Mouse (Mus musculus): ENCODE results near the gene Fbxl21. TPM values are rescaled to one million over a fixed set of nuclear protein-coding genes. Genes with fewer than 3 reads are reported as not detected.

Fbxl21 gene
- total RNA-seq, 1 experiment, result 0.58 TPM

DNA sequence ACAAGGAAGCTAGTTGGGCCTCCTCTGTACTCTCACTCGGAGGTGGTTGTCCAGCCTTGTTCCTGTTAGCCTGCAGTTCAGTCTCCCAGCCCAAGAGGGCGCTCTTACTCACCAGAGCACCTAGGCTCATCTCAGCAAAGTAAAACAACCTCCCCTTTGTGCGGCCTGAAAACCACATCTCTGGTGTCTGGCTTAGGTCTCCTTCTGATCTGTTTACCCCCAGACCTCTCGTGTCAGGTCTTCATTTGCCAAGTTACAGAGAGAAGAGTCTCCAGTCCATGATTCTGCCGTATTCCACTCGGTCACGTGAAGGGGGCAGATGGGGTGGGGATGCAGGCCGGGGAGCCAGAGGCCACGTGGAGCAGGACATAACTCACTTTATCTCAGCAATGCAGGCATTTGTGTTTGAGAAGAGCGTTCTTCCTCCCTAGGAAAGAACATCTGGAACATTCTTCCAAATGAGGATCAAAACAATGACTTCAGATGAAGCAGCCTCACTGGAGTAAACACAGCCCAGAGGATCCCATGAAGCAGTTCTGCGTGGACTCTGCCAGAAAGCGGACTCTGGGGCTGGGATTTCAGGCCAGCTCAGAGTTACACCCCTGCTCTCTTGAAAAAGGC is 53.5 kb downstream of the Fbxl21 start:
- H3K4me1 ChIP-seq (ENCODE audit: control insufficient read depth in 2 of 2, insufficient read depth in 2 of 2, low read length in 2 of 2, poor library complexity in 1 of 2), result no peaks in the 10 kb centered on the region; a peak in 1 of 4 replicates
- in situ Hi-C loops (cut with MboI; ENCODE audit: low sequenced_read_pairs in 2 of 2, unreplicated experiment in 2 of 2), result no loop called here
- no peaks in the 10 kb centered on the region for H3K9me3 ChIP-seq (ENCODE audit: control insufficient read depth, insufficient read depth, low read depth, low read length)
- peak; percentile 25; the same call in 1 of the 2 replicates for TF ChIP-seq ZC3H11A (IDR thresholded peaks at IDR 0.05; ENCODE audit: borderline replicate concordance, low read depth, low read length)
- TF ChIP-seq HCFC1 (IDR thresholded peaks at IDR 0.05; ENCODE audit: borderline replicate concordance, insufficient read depth, low read length), result no peak
- H3K4me3 ChIP-seq (ENCODE audit: insufficient read depth in 1 of 2, low read depth in 1 of 2, low read length in 2 of 2, poor library complexity in 1 of 2, severe bottlenecking in 1 of 2), result no peak overlapping the region
- H3K27ac ChIP-seq (ENCODE audit: insufficient read depth, low read depth, low read length, poor library complexity, severe bottlenecking), result no peak overlapping the region
- DNase-seq (ENCODE audit: low read depth, low spot score), result peak; percentile 72
- no peak overlapping the region for H3K9ac ChIP-seq (ENCODE audit: insufficient read depth, low read depth, low read length, poor library complexity, severe bottlenecking)
- H3K36me3 ChIP-seq (ENCODE audit: control insufficient read depth, insufficient read depth, low read length, poor library complexity, severe bottlenecking), result no peaks in the 10 kb centered on the region

DNA sequence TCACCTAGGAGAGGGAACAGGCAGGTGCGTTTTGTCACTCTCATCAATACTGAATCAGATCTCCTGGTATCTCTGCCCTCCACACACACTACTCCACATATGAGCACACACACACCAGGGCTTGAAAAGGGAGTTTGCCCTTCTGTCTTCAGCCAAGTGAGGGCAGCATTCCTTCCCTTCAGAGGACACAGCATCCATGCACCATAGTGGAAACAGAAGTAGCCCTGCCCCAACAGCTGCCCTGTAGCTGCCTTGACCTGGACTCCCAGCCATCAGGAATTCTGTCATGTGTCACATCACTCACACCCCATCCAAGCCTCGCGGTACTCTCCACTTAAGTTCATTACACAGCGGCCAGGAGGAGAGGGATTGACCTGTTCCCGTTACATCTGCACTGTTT is 55.8 kb downstream of the Fbxl21 start:
- Histone ChIP-seq H3K9ac (ENCODE audit: insufficient read depth, low read depth, low read length, poor library complexity, severe bottlenecking) (no peak overlapping the region), H3K27ac (ENCODE audit: insufficient read depth, low read depth, low read length, poor library complexity, severe bottlenecking) (no peak overlapping the region), H3K4me1 (ENCODE audit: control insufficient read depth in 2 of 2, insufficient read depth in 2 of 2, low read length in 2 of 2, poor library complexity in 1 of 2) (peaks cover 3 to 11% of the 10 kb centered on the region in 2 experiments; a peak in 2 of 4 replicates), H3K9me3 (ENCODE audit: control insufficient read depth, insufficient read depth, low read depth, low read length) (no peaks in the 10 kb centered on the region), H3K36me3 (ENCODE audit: control insufficient read depth, insufficient read depth, low read length, poor library complexity, severe bottlenecking) (no peaks in the 10 kb centered on the region), H3K4me3 (ENCODE audit: insufficient read depth in 1 of 2, low read depth in 1 of 2, low read length in 2 of 2, poor library complexity in 1 of 2, severe bottlenecking in 1 of 2) (no peak overlapping the region)
- TF ChIP-seq ZNF384 (IDR thresholded peaks at IDR 0.05; ENCODE audit: low read depth, low read length) (no peak), ZC3H11A (IDR thresholded peaks at IDR 0.05; ENCODE audit: borderline replicate concordance, low read depth, low read length) (no peak), HCFC1 (IDR thresholded peaks at IDR 0.05; ENCODE audit: borderline replicate concordance, insufficient read depth, low read length) (no peak), MAFK (IDR thresholded peaks at IDR 0.05; ENCODE audit: insufficient read depth, low read depth, low read length) (no peak), CHD2 (IDR thresholded peaks at IDR 0.05; ENCODE audit: low read depth, low read length) (no peak)
- in situ Hi-C loops (cut with MboI; ENCODE audit: low sequenced_read_pairs in 2 of 2, unreplicated experiment in 2 of 2), result no loop called here
- no peak for DNase-seq (ENCODE audit: low read depth, low spot score)

DNA sequence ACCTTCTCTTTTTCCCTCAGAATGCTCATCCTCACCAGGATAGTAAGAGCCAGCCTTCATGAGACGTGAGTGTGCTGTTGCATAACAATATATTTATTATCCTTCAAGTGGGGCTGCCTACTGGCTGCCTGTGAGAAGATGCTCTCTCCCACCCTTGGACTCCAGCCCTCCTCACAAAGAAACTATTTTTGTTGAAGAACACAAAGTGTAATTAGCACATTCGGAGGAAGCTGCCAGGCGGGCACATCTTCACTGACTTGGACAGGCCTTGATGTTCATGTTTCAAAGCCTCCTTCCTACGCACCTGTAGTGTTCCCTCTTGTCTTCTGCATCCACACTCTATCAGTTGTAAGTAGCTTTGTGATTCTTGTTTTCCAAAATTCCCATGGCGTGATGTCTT is 58.2 kb downstream of the Fbxl21 start:
- Histone ChIP-seq H3K4me1 (ENCODE audit: control insufficient read depth in 2 of 2, insufficient read depth in 2 of 2, low read length in 2 of 2, poor library complexity in 1 of 2) (peaks cover 6 to 18% of the 10 kb centered on the region in 2 experiments; a peak in 3 of 4 replicates), H3K27ac (ENCODE audit: insufficient read depth, low read depth, low read length, poor library complexity, severe bottlenecking) (no peak overlapping the region), H3K9ac (ENCODE audit: insufficient read depth, low read depth, low read length, poor library complexity, severe bottlenecking) (no peak overlapping the region), H3K4me3 (ENCODE audit: insufficient read depth in 1 of 2, low read depth in 1 of 2, low read length in 2 of 2, poor library complexity in 1 of 2, severe bottlenecking in 1 of 2) (no peak overlapping the region), H3K36me3 (ENCODE audit: control insufficient read depth, insufficient read depth, low read length, poor library complexity, severe bottlenecking) (no peaks in the 10 kb centered on the region), H3K9me3 (ENCODE audit: control insufficient read depth, insufficient read depth, low read depth, low read length) (no peaks in the 10 kb centered on the region)
- TF ChIP-seq ZC3H11A (IDR thresholded peaks at IDR 0.05; ENCODE audit: borderline replicate concordance, low read depth, low read length), result no peak
- no peak for TF ChIP-seq CHD2 (IDR thresholded peaks at IDR 0.05; ENCODE audit: low read depth, low read length)
- in situ Hi-C loops (cut with MboI; ENCODE audit: low sequenced_read_pairs in 2 of 2, unreplicated experiment in 2 of 2), result no loop called here
- DNase-seq (ENCODE audit: low read depth, low spot score), result no peak

DNA sequence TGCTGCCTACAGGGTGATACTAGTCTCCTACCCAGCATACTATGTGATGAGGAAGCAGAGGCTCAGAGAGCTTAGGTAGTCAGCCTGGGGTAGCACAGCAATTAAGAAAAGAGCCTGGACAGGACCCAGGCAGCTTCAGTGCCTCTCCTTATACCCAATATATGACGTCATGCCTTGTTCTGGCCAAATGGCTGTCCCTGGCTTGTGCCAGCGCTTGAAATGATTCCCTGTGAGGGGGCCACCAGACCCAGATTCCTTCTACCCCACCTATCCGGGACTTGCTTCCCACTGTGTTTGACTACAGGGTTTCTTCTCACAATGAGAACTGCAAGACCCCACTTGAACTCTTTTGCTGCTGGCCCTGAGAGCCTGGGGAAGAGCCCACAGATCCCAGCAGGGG is 59.2 kb downstream of the Fbxl21 start:
- Histone ChIP-seq H3K9me3 (ENCODE audit: control insufficient read depth, insufficient read depth, low read depth, low read length) (no peaks in the 10 kb centered on the region), H3K4me3 (ENCODE audit: insufficient read depth in 1 of 2, low read depth in 1 of 2, low read length in 2 of 2, poor library complexity in 1 of 2, severe bottlenecking in 1 of 2) (peak overlapping the region in 1 of 2 experiments; percentile 44; a peak in 1 of 4 replicates), H3K27ac (ENCODE audit: insufficient read depth, low read depth, low read length, poor library complexity, severe bottlenecking) (peak overlapping the region; percentile 51; the same call in 1 of the 2 replicates), H3K36me3 (ENCODE audit: control insufficient read depth, insufficient read depth, low read length, poor library complexity, severe bottlenecking) (no peaks in the 10 kb centered on the region), H3K9ac (ENCODE audit: insufficient read depth, low read depth, low read length, poor library complexity, severe bottlenecking) (no peak overlapping the region), H3K4me1 (ENCODE audit: control insufficient read depth in 2 of 2, insufficient read depth in 2 of 2, low read length in 2 of 2, poor library complexity in 1 of 2) (peaks cover 6 to 18% of the 10 kb centered on the region in 2 experiments; a peak in 3 of 4 replicates)
- in situ Hi-C loops (cut with MboI; ENCODE audit: low sequenced_read_pairs in 2 of 2, unreplicated experiment in 2 of 2), result no loop called here
- DNase-seq (ENCODE audit: low read depth, low spot score), result no peak
- TF ChIP-seq CHD2 (IDR thresholded peaks at IDR 0.05; ENCODE audit: low read depth, low read length), result no peak
- no peak for TF ChIP-seq MAFK (IDR thresholded peaks at IDR 0.05; ENCODE audit: insufficient read depth, low read depth, low read length)
- no peak for TF ChIP-seq ZC3H11A (IDR thresholded peaks at IDR 0.05; ENCODE audit: borderline replicate concordance, low read depth, low read length)
- no peak for TF ChIP-seq ZNF384 (IDR thresholded peaks at IDR 0.05; ENCODE audit: low read depth, low read length)
- TF ChIP-seq HCFC1 (IDR thresholded peaks at IDR 0.05; ENCODE audit: borderline replicate concordance, insufficient read depth, low read length), result no peak

DNA sequence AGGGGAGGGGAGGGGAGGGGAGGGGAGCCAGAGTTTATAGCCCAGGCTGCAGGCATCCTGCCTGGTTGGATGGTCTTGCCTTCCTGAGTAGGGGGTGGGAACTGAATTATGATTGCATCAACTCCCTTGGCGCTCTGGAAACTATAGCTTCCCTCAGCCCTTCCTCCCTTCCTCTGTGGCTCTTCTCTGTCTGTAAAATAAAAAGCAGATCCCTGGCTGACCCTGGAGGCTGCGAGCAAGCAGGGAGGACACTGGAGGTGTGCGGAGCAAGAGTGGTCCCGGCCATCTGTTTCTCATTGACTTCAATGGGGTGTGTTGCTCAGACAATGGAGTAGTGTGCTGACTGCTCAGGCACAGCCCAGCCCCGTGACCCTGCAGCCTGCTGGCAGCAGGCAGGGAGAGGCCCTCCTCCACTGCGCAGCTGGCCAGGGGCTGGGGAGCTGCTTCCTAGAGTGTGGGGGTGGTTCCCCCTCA is 59.7 kb downstream of the Fbxl21 start:
- peak overlapping the region; percentile 58; the same call in 1 of the 2 replicates for H3K9ac ChIP-seq (ENCODE audit: insufficient read depth, low read depth, low read length, poor library complexity, severe bottlenecking)

More for the DNA sequence above, 59.7 kb downstream of the Fbxl21 start:
- H3K27ac ChIP-seq (ENCODE audit: insufficient read depth, low read depth, low read length, poor library complexity, severe bottlenecking), result peak overlapping the region; percentile 94
- DNase-seq (ENCODE audit: low read depth, low spot score), result no peak
- H3K4me1 ChIP-seq (ENCODE audit: control insufficient read depth in 2 of 2, insufficient read depth in 2 of 2, low read length in 2 of 2, poor library complexity in 1 of 2), result peaks cover 6 to 18% of the 10 kb centered on the region in 2 experiments; a peak in 3 of 4 replicates
- TF ChIP-seq MAFK (IDR thresholded peaks at IDR 0.05; ENCODE audit: insufficient read depth, low read depth, low read length) (no peak), CHD2 (IDR thresholded peaks at IDR 0.05; ENCODE audit: low read depth, low read length) (no peak), HCFC1 (IDR thresholded peaks at IDR 0.05; ENCODE audit: borderline replicate concordance, insufficient read depth, low read length) (no peak), ZNF384 (IDR thresholded peaks at IDR 0.05; ENCODE audit: low read depth, low read length) (no peak), ZC3H11A (IDR thresholded peaks at IDR 0.05; ENCODE audit: borderline replicate concordance, low read depth, low read length) (no peak)
- no peaks in the 10 kb centered on the region for H3K36me3 ChIP-seq (ENCODE audit: control insufficient read depth, insufficient read depth, low read length, poor library complexity, severe bottlenecking)
- no peaks in the 10 kb centered on the region for H3K9me3 ChIP-seq (ENCODE audit: control insufficient read depth, insufficient read depth, low read depth, low read length)
- peak overlapping the region; percentile 0 to 63; a peak in 3 of 4 replicates for H3K4me3 ChIP-seq (ENCODE audit: insufficient read depth in 1 of 2, low read depth in 1 of 2, low read length in 2 of 2, poor library complexity in 1 of 2, severe bottlenecking in 1 of 2)
- in situ Hi-C loops (cut with MboI; ENCODE audit: low sequenced_read_pairs in 2 of 2, unreplicated experiment in 2 of 2), result no loop called here

Measured in ES-E14 (cell line).